Mouse (Mus musculus): ENCODE measurements at regions not wholly inside any gene's neighbourhood (a gene's known extent, or its start where the extent isn't known, plus 50 kb on each side); places are given as distances from the start of the nearest gene placed in this dataset.

GRCm38 (mm10) chr13:6212550-6212949, 335.4 kb upstream of the Pitrm1 start:
- Histone ChIP-seq H3K27ac (replicated peaks) (no peak overlapping the region), H3K9me3 (ENCODE audit: control insufficient read depth, low read length) (no peaks in the 10 kb centered on the region), H3K4me1 (replicated peaks; ENCODE audit: control insufficient read depth, insufficient read depth) (no peaks in the 10 kb centered on the region)

DNA sequence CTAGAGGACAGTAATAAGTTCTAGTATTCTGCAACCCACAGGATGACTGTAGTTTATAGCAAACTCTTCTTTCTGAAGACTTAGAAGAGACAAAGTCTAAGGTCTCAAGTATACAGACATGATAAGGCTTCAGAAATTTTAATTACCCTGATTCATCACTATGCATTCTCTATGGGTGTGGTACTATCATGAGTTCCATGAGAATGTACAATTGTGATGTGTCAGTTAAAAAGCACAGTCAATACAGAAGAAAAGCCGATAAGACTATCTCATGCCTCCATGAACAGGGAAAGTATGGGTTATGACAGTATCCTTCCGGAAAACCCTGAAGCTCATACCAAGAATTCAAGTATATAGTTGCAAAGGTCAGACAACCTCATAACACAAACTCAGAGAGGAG, 333.8 kb upstream of the Pitrm1 start:
- Histone ChIP-seq H3K27ac (replicated peaks) (no peak overlapping the region), H3K27me3 (ENCODE audit: control insufficient read depth, insufficient read depth, low read length) (no peaks in the 10 kb centered on the region), H3K9ac (ENCODE audit: low read length) (no peak overlapping the region), H3K4me3 (ENCODE audit: low read depth, low read length) (no peak overlapping the region), H3K36me3 (ENCODE audit: control insufficient read depth, insufficient read depth, low read length) (no peaks in the 10 kb centered on the region), H3K4me2 (replicated peaks; ENCODE audit: low read depth) (no peak overlapping the region), H3K4me1 (replicated peaks; ENCODE audit: control insufficient read depth, insufficient read depth) (no peaks in the 10 kb centered on the region), H3K9me3 (ENCODE audit: control insufficient read depth, low read length) (no peaks in the 10 kb centered on the region)
- 74% methylated on average over 2 of the region's 2 CpGs for WGBS
- DNase-seq (ENCODE audit: low spot score) = no peak
- no peak for TF ChIP-seq EP300 (optimal IDR thresholded peaks at IDR 0.05)
- no peak for TF ChIP-seq CTCF (IDR thresholded peaks at IDR 0.05; ENCODE audit: low read depth)
- no peak for ATAC-seq (ENCODE audit: low FRiP score, low TSS enrichment)

More at GRCm38 (mm10) chr13:6212550-6212949, 335.4 kb upstream of the Pitrm1 start:
- Histone ChIP-seq H3K4me3 (ENCODE audit: low read depth, low read length) (no peak overlapping the region), H3K4me2 (replicated peaks; ENCODE audit: low read depth) (no peak overlapping the region), H3K27me3 (ENCODE audit: control insufficient read depth, insufficient read depth, low read length) (no peaks in the 10 kb centered on the region), H3K36me3 (ENCODE audit: control insufficient read depth, insufficient read depth, low read length) (no peaks in the 10 kb centered on the region), H3K9ac (ENCODE audit: low read length) (no peak overlapping the region)
- WGBS = 54% methylated on average over 2 of the region's 2 CpGs
- no peak for DNase-seq (ENCODE audit: low spot score)
- ATAC-seq (ENCODE audit: low FRiP score, low TSS enrichment) = no peak
- no peak for TF ChIP-seq EP300 (optimal IDR thresholded peaks at IDR 0.05)
- no peak for TF ChIP-seq CTCF (IDR thresholded peaks at IDR 0.05; ENCODE audit: low read depth)

DNA sequence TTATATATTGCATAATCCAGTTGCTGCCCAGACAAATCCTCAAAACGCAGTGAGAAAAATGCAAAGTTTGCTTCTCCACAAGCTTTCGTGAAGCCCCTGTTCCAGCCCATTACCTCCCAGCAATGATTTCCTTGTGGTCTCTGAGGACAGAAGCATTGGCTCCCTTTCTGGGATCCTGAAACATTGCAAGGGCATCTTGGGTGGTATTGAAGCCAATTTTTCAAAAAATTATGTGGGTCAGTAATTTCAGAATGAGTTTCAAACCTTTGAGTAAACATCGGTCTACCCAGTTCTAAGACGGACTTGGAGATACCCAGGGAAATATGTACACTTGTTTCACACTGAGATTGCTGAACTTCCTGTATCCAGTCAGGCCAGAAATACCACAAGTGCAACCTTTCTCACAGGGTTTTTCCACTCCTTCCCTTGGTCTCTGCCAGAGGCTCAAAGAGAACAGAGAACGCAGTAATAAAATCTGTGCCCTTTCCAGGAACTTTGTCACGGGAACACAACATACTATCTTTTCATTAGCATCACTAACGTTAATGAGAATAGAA, 321.8 kb upstream of the Pitrm1 start:
- H3K9ac ChIP-seq (ENCODE audit: low read length) = no peak overlapping the region
- WGBS = 74% methylated on average over 7 of the region's 7 CpGs
- no peaks in the 10 kb centered on the region for H3K36me3 ChIP-seq (ENCODE audit: control insufficient read depth, insufficient read depth, low read length)
- H3K4me2 ChIP-seq (replicated peaks; ENCODE audit: low read depth) = no peak overlapping the region
- H3K9me3 ChIP-seq (ENCODE audit: control insufficient read depth, low read length) = no peaks in the 10 kb centered on the region
- ATAC-seq (ENCODE audit: low FRiP score, low TSS enrichment) (no peak), DNase-seq (ENCODE audit: low spot score) (no peak)
- TF ChIP-seq CTCF (IDR thresholded peaks at IDR 0.05; ENCODE audit: low read depth) = no peak
- no peak for TF ChIP-seq EP300 (optimal IDR thresholded peaks at IDR 0.05)
- no peaks in the 10 kb centered on the region for H3K4me1 ChIP-seq (replicated peaks; ENCODE audit: control insufficient read depth, insufficient read depth)
- H3K27me3 ChIP-seq (ENCODE audit: control insufficient read depth, insufficient read depth, low read length) = no peaks in the 10 kb centered on the region
- no peak overlapping the region for H3K27ac ChIP-seq (replicated peaks)
- no peak overlapping the region for H3K4me3 ChIP-seq (ENCODE audit: low read depth, low read length)

- WGBS = 88% methylated on average over 1 of the region's 1 CpGs
- no peaks in the 10 kb centered on the region for H3K36me3 ChIP-seq (ENCODE audit: control insufficient read depth, insufficient read depth, low read length)
- ATAC-seq (ENCODE audit: low FRiP score, low TSS enrichment) (no peak), DNase-seq (ENCODE audit: low spot score) (no peak)
- H3K27me3 ChIP-seq (ENCODE audit: control insufficient read depth, insufficient read depth, low read length) = no peaks in the 10 kb centered on the region
- no peaks in the 10 kb centered on the region for H3K9me3 ChIP-seq (ENCODE audit: control insufficient read depth, low read length)
- no peaks in the 10 kb centered on the region for H3K4me1 ChIP-seq (replicated peaks; ENCODE audit: control insufficient read depth, insufficient read depth)
- H3K4me2 ChIP-seq (replicated peaks; ENCODE audit: low read depth) = no peak overlapping the region
- H3K9ac ChIP-seq (ENCODE audit: low read length) = no peak overlapping the region
- no peak overlapping the region for H3K4me3 ChIP-seq (ENCODE audit: low read depth, low read length)
- TF ChIP-seq EP300 (optimal IDR thresholded peaks at IDR 0.05) (no peak), CTCF (IDR thresholded peaks at IDR 0.05; ENCODE audit: low read depth) (no peak)
- H3K27ac ChIP-seq (replicated peaks) = no peak overlapping the region
These were observed 319.7 kb upstream of the Pitrm1 start for GRCm38 (mm10) chr13:6228278-6228677.

GRCm38 (mm10) chr13:6235394-6235793, 312.6 kb upstream of the Pitrm1 start:
- no peak overlapping the region for H3K4me2 ChIP-seq (replicated peaks; ENCODE audit: low read depth)
- no peaks in the 10 kb centered on the region for H3K36me3 ChIP-seq (ENCODE audit: control insufficient read depth, insufficient read depth, low read length)
- ATAC-seq (ENCODE audit: low FRiP score, low TSS enrichment) (no peak), DNase-seq (ENCODE audit: low spot score) (no peak)
- no peak overlapping the region for H3K27ac ChIP-seq (replicated peaks)
- no peaks in the 10 kb centered on the region for H3K4me1 ChIP-seq (replicated peaks; ENCODE audit: control insufficient read depth, insufficient read depth)
- no peak overlapping the region for H3K9ac ChIP-seq (ENCODE audit: low read length)
- 92% methylated on average over 1 of the region's 1 CpGs for WGBS
- no peak overlapping the region for H3K4me3 ChIP-seq (ENCODE audit: low read depth, low read length)
- TF ChIP-seq EP300 (optimal IDR thresholded peaks at IDR 0.05) (no peak), CTCF (IDR thresholded peaks at IDR 0.05; ENCODE audit: low read depth) (no peak)
- no peaks in the 10 kb centered on the region for H3K9me3 ChIP-seq (ENCODE audit: control insufficient read depth, low read length)
- H3K27me3 ChIP-seq (ENCODE audit: control insufficient read depth, insufficient read depth, low read length) = no peaks in the 10 kb centered on the region

DNA sequence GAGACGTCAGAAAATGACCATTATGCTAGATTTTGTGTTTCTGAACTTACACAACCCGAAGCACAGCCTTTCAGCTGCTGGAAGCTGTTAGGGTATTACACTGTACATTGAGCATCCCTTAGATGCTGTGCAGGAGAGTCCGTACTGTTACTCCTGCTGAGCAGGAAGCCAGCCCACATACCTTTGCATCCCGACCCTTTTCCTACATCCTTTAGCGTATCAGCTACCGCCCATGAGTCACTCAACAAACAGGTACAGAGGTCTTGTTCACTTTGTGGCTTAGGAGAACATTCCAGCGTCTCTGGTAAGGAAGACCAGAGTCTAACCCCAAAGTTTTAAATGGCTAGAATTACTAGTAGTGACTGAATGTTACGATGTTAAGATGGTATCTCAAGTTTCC, 311.4 kb upstream of the Pitrm1 start:
- Histone ChIP-seq H3K36me3 (ENCODE audit: control insufficient read depth, insufficient read depth, low read length) (no peaks in the 10 kb centered on the region), H3K27me3 (ENCODE audit: control insufficient read depth, insufficient read depth, low read length) (no peaks in the 10 kb centered on the region), H3K27ac (replicated peaks) (no peak overlapping the region), H3K4me2 (replicated peaks; ENCODE audit: low read depth) (no peak overlapping the region), H3K9ac (ENCODE audit: low read length) (no peak overlapping the region), H3K9me3 (ENCODE audit: control insufficient read depth, low read length) (no peaks in the 10 kb centered on the region), H3K4me3 (ENCODE audit: low read depth, low read length) (no peak overlapping the region), H3K4me1 (replicated peaks; ENCODE audit: control insufficient read depth, insufficient read depth) (no peaks in the 10 kb centered on the region)
- TF ChIP-seq EP300 (optimal IDR thresholded peaks at IDR 0.05) (no peak), CTCF (IDR thresholded peaks at IDR 0.05; ENCODE audit: low read depth) (no peak)
- ATAC-seq (ENCODE audit: low FRiP score, low TSS enrichment) = peak; percentile 96
- peak; percentile 45 for DNase-seq (ENCODE audit: low spot score)
- 67% methylated on average over 8 of the region's 8 CpGs for WGBS
